8 mouse cellular contexts compared by ENCODE assay signal in genomic region chr1:167392031-167392640, GRCm38 (mm10). TPM values are rescaled to one million over a fixed set of nuclear protein-coding genes. Genes with fewer than 3 reads are reported as not detected.
A peak's percentile ranks its signal among the peaks of the same experiment; 100 is the strongest.
DNase-seq lines count a peak whose midpoint lies in the region; ATAC-seq lines count a peak whose summit lies in the region.

No protein-coding gene starts in this region.

- H3K4me1 ChIP-seq in heart, embryonic 16.5 days (ENCODE audit: control insufficient read depth, insufficient read depth, low read length), result peaks cover 11% of the 10 kb centered on the region; the same call in 1 of the 2 replicates
- peaks cover 17% of the 10 kb centered on the region for H3K4me1 ChIP-seq in midbrain, embryonic 10.5 days

- H3K9ac ChIP-seq in heart, embryonic 16.5 days (ENCODE audit: low read length), result peak overlapping the region; percentile 88

- H3K36me3 ChIP-seq in heart, embryonic 16.5 days (ENCODE audit: control insufficient read depth, insufficient read depth), result no peaks in the 10 kb centered on the region
- H3K36me3 ChIP-seq in midbrain, embryonic 10.5 days, result no peaks in the 10 kb centered on the region

- no peaks in the 10 kb centered on the region for H3K9me3 ChIP-seq in heart, embryonic 16.5 days (replicated peaks; ENCODE audit: control insufficient read depth, low read length)
- no peaks in the 10 kb centered on the region for H3K9me3 ChIP-seq in midbrain, embryonic 10.5 days (replicated peaks)

- H3K27me3 ChIP-seq in heart, embryonic 16.5 days (ENCODE audit: control insufficient read depth, insufficient read depth, low read length), result peaks cover 2% of the 10 kb centered on the region; the same call in 1 of the 2 replicates
- peaks cover 48% of the 10 kb centered on the region for H3K27me3 ChIP-seq in midbrain, embryonic 10.5 days (ENCODE audit: low read depth, poor library complexity, severe bottlenecking)

- no peak for DNase-seq in frontal cortex, postnatal 10 days (ENCODE audit: low spot score in 2 of 2)
- peak; percentile 34 for DNase-seq in adrenal gland, postnatal 14 days
- no peak for DNase-seq in midbrain, embryonic 10.5 days (ENCODE audit: low spot score)
- DNase-seq in gastrocnemius, postnatal 4 days (ENCODE audit: low spot score in 2 of 2), result no peak
- DNase-seq in left cerebral cortex, adult 11 months (ENCODE audit: low spot score), result no peak
- no peak for DNase-seq in spleen, adult 18-20 months

- WGBS in heart, embryonic 16.5 days, result 34% methylated on average over 2 of the region's 2 CpGs
- 60% methylated on average over 2 of the region's 2 CpGs for WGBS in midbrain, embryonic 10.5 days

- peak overlapping the region; percentile 84 for H3K27ac ChIP-seq in heart, embryonic 16.5 days (ENCODE audit: low read length)
- H3K27ac ChIP-seq in midbrain, embryonic 10.5 days (replicated peaks), result no peak overlapping the region

- peak overlapping the region; percentile 83 for H3K4me2 ChIP-seq in heart, embryonic 16.5 days (ENCODE audit: low read depth, low read length)

- ATAC-seq in frontal cortex, adult (ENCODE audit: low TSS enrichment), result peak; percentile 42
- no peak for ATAC-seq in heart, embryonic 16.5 days (replicated peaks; ENCODE audit: extremely low read depth, insufficient read depth, low FRiP score)

- H3K4me3 ChIP-seq in heart, embryonic 16.5 days (ENCODE audit: low read length), result peak overlapping the region; percentile 83
- H3K4me3 ChIP-seq in midbrain, embryonic 10.5 days, result peak overlapping the region; percentile 78

RNA-seq across cellular contexts. Expression of gene Mgst3, which starts 1.5 kb away (rescaled TPM):
- 69.7 and 75.6 TPM in 2 replicates for total RNA-seq in adrenal gland, postnatal 14 days (2021)
- polyA plus RNA-seq in heart, embryonic 16.5 days (2015; fragmentation: Nextera tagmentation; extraction: Ambion mirVana), result 191 and 198 TPM in 2 replicates
- 63.5 and 66.2 TPM in 2 replicates for polyA plus RNA-seq in midbrain, embryonic 10.5 days (2016; fragmentation: Nextera tagmentation; extraction: Ambion mirVana)
- 10 to 100 TPM; 29.3 to 31.7 TPM for total RNA-seq in gastrocnemius, postnatal 4 days (2021)

RNA-seq across cellular contexts. Expression of gene Aldh9a1, which starts 42.3 kb away (rescaled TPM):
- 56.9 and 59.4 TPM in 2 replicates for total RNA-seq in adrenal gland, postnatal 14 days (2021)
- 37.3 and 42.0 TPM in 2 replicates for polyA plus RNA-seq in heart, embryonic 16.5 days (2015; fragmentation: Nextera tagmentation; extraction: Ambion mirVana)
- 42.6 and 46.5 TPM in 2 replicates for polyA plus RNA-seq in midbrain, embryonic 10.5 days (2016; fragmentation: Nextera tagmentation; extraction: Ambion mirVana)
- 10 to 100 TPM; 11.0 to 16.8 TPM for total RNA-seq in gastrocnemius, postnatal 4 days (2021)
